Mouse (Mus musculus) layer of hippocampus, adult 2 months (tissue): ENCODE measurements around the gene Mtmr1. TPM values are rescaled to one million over a fixed set of nuclear protein-coding genes. Genes with fewer than 3 reads are reported as not detected.
A peak's percentile ranks its signal among the peaks of the same experiment; 100 is the strongest.

Source experiments
- DNase-seq, 2 experiments: peaks; one replicate each; pipeline ENCODE4 v3.0.0; 2022; ENCODE audit warnings: low spot score in 2 of 2
- H3K27ac ChIP-seq: fragments of 200-600 bp; 2 replicates; pipeline ENCODE4 v1.8.1; 2022
- H3K4me3 ChIP-seq: fragments of 200-600 bp; 2 replicates; pipeline ENCODE4 v1.8.1; 2022; ENCODE audit warnings: mild to moderate bottlenecking
- CTCF ChIP-seq: fragments of 200-600 bp; conservative IDR thresholded peaks from 2 replicates; pipeline ENCODE4 v1.8.1; 2022; ENCODE audit warnings: antibody characterized with exemption, mild to moderate bottlenecking, moderate library complexity
- total RNA-seq, 2 experiments: library from RNA; stranded (reverse); gene quantifications; 2 replicates each; pipeline ENCODE4 v1.2.3; 2021

Mtmr1 gene
- total RNA-seq, 2 experiments from 2014 or later = 52.0 to 54.1 TPM

DNA sequence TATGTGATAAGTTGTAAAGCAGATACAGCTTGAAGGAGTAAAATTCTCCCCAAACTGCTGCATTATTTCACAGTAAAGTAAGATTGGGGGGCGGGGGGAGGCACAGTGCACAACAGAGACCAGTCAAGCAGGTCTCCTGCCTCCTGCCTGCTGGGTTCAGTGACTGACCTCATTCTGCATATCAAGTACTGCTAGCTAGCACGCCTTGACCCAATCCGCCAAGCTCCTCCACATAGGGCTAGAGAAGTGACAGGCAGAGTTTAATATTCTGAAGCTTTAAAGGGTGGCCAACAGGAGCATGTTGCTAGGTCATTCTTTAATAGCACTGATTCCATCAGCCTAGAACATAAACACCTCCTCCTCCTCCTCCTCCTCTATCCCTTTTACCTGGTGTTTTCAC, 48.2 kb downstream of the Mtmr1 start:
- Histone ChIP-seq H3K27ac (no peak overlapping the region), H3K4me3 (no peak overlapping the region)
- TF ChIP-seq CTCF = no peak
- no peak for DNase-seq

DNA sequence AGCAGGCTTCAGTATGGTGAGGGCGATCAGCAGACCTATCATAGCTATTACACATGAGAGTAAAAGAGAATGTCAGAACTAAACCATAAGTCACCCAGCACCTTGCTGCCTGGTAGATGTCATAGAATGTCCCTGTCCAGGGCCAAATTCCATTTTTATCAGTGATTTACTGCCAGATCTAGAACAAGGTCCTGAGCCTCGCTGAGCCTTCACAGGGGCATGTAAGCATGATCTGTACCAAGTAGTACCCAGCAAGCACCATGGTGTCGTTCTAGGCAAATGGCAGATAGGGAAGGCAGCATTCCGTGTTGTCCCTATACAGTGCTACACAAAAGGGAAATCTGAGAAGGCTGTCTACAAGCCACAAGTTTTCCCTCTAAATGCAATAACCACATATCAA, 49.1 kb downstream of the Mtmr1 start:
- no peak overlapping the region for H3K27ac ChIP-seq
- no peak for TF ChIP-seq CTCF
- no peak overlapping the region for H3K4me3 ChIP-seq
- no peak for DNase-seq

DNA sequence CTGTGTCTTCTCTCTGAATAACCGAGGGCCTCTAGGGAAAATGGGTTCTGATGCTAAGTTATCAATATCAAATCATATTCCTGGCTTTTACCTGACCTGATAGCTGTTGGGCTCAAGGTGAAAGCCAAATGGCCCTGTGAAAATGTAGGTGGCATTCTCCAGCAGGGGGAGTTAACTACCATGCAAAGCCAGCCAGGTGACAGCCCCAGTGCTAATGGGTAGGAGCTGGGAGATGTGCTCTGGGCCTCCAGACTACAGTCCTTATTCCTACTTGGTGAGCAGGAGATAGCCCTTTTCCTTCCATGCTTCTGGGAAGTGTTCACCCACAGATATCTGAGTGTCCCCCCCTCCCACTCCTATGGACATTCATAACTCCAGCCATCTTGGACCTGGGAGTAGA, 60.3 kb downstream of the Mtmr1 start:
- Histone ChIP-seq H3K27ac (no peak overlapping the region), H3K4me3 (no peak overlapping the region)
- peak; percentile 43 for TF ChIP-seq CTCF
- no peak for DNase-seq

DNA sequence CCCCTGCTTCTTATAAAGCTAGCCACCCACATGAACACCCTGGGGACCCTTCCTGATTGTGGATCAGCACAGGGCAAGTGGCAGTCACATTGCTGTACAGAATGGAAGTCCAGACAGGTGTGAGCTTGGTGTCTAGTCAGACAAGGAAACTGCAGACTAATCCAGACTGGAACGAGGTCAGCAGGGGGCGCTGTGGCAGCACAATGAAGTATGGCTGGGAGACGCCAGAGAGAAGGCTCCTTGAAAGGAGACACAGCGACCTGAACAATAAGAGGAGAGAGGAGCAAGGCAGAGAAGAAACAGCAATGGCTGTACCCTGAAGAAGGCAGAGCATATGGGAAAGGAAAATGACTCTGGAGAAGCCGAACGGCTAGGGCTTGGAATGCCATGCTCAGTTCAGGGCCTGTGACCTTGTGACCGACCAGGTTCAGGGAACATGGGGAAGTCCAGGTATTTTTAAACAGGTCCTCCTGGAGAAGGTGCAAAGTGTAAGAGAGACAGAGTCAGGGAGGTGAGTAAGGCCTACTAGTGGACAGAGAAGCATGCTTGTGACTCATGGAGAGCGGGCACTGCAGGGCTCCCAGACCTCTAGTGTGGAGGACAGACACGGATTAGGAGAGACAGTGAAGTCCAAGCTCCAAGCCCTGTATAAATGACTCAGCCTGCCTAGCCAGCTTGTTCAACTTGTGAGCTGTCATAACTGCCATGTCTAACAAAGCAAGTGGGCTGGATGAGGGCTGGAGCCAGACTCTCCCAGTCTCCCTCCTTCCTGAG, 61.4 kb downstream of the Mtmr1 start:
- peak; percentile 52 to 83 for DNase-seq
- no peak overlapping the region for H3K4me3 ChIP-seq
- no peak overlapping the region for H3K27ac ChIP-seq
- peak; percentile 85 for TF ChIP-seq CTCF

GRCm38 (mm10) chrX:71427491-71427890, 62.9 kb downstream of the Mtmr1 start:
- Histone ChIP-seq H3K4me3 (no peak overlapping the region), H3K27ac (no peak overlapping the region)
- no peak for TF ChIP-seq CTCF
- DNase-seq = no peak

DNA sequence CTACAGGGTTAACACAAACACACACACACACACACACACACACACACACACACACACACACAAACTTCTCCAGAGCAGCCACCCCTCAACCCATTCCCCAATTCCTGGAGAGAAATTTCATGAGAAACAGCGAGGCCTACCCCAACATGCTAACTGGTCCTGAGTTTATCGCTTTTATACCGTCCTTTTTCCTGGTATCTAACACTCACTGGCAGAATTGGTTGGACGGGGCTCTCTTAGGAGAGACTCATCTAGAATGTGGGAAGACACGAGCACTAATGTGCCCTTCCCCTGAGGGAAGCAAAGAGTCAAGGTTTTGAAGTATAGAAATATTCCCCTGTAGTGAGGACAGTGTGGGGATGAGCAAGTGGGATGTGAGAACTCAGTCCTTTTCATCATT, 66.3 kb downstream of the Mtmr1 start:
- H3K27ac ChIP-seq = no peak overlapping the region
- DNase-seq = no peak
- no peak overlapping the region for H3K4me3 ChIP-seq
- TF ChIP-seq CTCF = no peak

DNA sequence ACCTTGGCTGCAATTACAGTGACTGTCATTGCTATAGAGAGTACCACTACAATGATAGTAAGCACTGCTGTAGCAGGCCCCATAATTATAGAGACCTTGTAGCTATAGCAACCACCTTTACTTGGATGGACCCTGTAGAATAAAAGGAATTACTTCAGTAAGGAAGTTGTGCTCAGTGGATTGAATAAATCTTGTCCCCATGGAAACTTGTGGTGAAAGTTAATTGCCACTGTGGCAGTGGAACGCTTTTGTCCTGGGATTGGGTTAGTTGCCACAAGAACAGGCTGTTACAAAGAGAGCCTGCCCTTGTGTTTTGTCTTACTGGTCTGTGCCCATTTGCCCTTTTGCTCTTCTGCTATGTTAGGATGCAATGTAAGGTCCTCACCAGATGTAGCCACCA, 69.9 kb downstream of the Mtmr1 start:
- TF ChIP-seq CTCF = no peak
- Histone ChIP-seq H3K4me3 (no peak overlapping the region), H3K27ac (no peak overlapping the region)
- no peak for DNase-seq

GRCm38 (mm10) chrX:71434860-71435259, 70.3 kb downstream of the Mtmr1 start:
- TF ChIP-seq CTCF = no peak
- Histone ChIP-seq H3K27ac (no peak overlapping the region), H3K4me3 (no peak overlapping the region)
- no peak for DNase-seq

GRCm38 (mm10) chrX:71435542-71435941, 71.0 kb downstream of the Mtmr1 start:
- Histone ChIP-seq H3K4me3 (no peak overlapping the region), H3K27ac (no peak overlapping the region)
- no peak for TF ChIP-seq CTCF
- DNase-seq = no peak

DNA sequence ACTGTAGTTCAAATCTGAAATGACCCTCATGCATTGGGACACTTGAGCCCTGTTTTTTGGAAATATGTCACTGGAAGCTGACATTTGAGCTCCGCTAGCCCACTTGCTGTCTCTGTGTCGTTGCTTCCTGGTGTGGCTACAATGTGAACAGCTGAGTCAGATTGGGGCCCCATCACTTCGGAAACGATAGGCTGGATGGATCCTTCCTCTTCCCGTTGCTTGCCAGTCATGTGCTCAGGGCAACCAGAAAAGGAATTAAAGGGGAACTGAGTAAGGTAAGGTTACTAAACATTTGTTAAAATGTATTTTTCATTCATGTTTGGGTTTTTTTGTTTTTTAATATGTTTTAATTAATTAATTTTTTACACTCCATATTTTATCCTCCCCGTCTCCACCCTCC, 74.9 kb downstream of the Mtmr1 start:
- no peak overlapping the region for H3K4me3 ChIP-seq
- DNase-seq = no peak
- no peak overlapping the region for H3K27ac ChIP-seq
- TF ChIP-seq CTCF = no peak

DNA sequence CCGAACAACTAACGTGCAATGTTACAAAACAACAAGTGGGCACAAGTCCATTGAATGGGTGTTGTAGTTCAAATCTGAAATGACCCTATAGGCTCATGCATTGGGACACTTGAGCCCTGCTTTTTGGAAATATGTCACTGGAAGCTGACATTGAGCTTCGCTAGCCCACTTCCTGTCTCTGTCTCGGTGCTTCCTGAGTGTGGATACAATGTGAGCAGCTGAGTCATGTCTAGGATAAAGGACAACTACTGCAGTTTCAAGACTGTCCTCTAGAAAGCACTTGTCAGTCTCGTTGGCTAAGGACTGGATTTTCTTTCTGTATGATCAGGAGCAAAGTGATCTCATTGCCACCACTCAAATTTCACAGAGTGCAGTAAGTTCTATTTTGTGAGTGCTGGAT, 78.4 kb downstream of the Mtmr1 start:
- TF ChIP-seq CTCF = no peak
- no peak for DNase-seq
- Histone ChIP-seq H3K27ac (no peak overlapping the region), H3K4me3 (no peak overlapping the region)

DNA sequence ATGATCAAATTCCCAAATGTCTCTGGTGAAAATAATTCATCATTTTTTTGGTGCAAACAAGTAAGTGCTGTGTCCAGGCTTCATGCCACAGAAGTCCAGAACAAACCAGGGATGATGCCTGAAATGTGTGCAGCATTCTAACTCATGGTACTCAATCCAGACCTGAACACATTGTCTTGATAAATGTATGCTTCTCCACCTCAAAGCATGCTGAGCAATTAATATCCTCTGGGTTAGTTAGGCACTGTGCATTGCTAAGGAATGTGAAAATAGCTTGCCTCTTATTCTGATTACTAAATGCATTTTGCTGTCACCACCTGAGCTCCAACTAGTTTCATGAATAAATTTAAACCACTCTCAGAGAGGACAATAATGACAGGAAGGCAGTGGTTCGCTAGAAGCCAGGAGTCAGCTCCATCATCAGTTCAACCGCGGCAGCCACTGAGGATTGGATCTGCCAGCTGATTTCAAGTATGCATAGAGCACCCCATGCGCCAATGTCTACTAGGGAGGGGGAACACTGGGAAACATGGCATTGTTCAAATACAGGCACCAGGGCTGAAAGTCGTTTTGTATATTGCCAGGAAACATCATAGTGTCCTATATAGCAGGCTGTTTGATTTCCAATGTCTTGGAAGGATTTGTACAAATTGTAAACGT, 91.6 kb downstream of the Mtmr1 start:
- TF ChIP-seq CTCF = no peak
- DNase-seq = no peak
- H3K27ac ChIP-seq = no peak overlapping the region
- no peak overlapping the region for H3K4me3 ChIP-seq

- no peak for TF ChIP-seq CTCF
- no peak overlapping the region for H3K27ac ChIP-seq
- no peak overlapping the region for H3K4me3 ChIP-seq
- peak; percentile 4 to 13 for DNase-seq
Measured at GRCm38 (mm10) chrX:71464138-71464826, 99.7 kb downstream of the Mtmr1 start.
